Mouse (Mus musculus) naive thymus-derived CD4-positive, alpha-beta T cell, adult 5 months (primary cell): ENCODE measurements around the gene Ralgps2. TPM values are rescaled to one million over a fixed set of nuclear protein-coding genes. Genes with fewer than 3 reads are reported as not detected.

Experiments used
- polyA plus RNA-seq: library from polyadenylated mRNA; unstranded; fragments of 100-300 nt; shearing (Covaris generic); gene quantifications from one replicate; pipeline ENCODE4 v1.2.1, GENCODE M21; 2017

Ralgps2 gene
- 87.1 TPM for polyA plus RNA-seq

DNA sequence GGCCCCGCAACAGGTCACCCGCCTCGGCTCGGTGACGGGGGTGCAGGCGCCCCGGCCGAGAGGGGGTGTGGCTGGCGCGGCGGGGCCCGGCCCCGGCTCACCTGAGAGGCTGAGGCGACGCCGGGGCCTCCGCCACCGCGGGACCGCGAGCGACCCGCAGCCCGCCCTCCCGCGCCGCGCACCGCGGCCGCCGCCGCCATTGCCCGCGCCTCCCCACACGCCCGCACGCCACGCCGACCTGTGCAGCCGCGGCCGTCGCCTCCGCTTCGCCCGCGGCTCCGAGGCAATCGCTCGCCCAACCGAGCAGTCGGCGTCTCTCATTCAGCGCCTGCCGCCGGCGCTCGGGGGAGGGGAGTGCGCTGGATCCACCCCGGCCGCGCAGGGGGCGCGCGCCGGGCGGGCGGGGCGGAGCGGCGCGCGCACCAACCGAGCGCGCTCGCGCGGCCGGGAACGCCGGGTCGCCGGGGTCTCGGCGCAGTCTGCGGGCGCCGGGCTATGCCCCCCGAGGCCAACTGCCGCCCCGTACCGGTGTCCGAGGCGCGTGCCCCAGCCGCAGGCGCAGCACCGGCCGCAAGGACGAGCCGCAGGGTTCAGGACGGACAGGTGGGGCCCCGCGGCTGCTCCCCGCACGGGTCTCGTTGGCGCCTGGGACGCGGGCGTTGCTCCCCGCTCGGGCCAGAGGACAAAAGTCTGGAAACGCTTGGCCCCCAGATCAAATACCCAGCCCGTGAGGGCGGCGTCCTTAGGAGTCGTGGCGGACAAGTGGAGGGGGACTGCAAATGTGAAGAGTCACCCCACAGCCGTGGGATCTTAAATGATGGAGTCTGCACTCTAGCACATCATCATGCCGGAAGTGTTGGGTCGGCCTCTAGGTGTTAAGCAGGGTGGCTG, at the start of gene Ralgps2:
Gene Ralgps2, minus strand, starts transcription at position 376 of the 891 bp plus-strand sequence.

GRCm38 (mm10) chr1:156838177-156838576, 101.2 kb downstream of the Ralgps2 start, which contains the start of gene Angptl1:
Gene Angptl1 (plus strand): TSS chr1:156838562.

Other genes starting within 250 kb of the Ralgps2 start
- 18.9 TPM for gene Fam20b, start 220.5 kb downstream of the Ralgps2 start, polyA plus RNA-seq
- gene Angptl1, start 101.1 kb downstream of the Ralgps2 start, polyA plus RNA-seq: 0.49 TPM
- not detected for gene Tex35, start 169.1 kb upstream of the Ralgps2 start, polyA plus RNA-seq